Mouse (Mus musculus) left cerebral cortex, adult 9 months (tissue): ENCODE measurements around the gene Klc4.

Source experiments
- DNase-seq, 2 experiments: peaks; one replicate each; pipeline ENCODE4 v3.0.0; 2022; ENCODE audit warnings: low spot score in 2 of 2

Gene Klc4

DNA sequence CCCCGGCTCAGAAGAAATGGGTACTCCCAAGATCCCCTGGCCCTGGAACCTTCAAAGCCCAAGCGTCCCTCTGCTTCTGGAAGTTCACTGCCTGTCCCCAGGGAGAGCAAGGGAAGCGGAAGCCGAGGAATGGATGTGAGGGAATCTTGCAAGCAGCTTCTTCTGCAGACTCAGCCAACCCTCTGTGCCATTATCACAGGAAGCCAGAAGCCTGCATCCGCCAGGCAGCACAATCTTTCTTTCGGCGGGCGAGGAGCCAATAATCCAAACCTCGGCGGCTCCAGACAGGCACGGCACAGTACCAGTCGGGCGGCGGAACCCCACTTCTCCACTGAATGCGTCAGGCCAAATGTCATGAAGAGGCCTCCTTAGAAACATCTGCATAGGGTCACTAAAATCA, 24.5 kb downstream of the Klc4 start:
- DNase-seq = peak in 1 of 2 experiments; percentile 56

DNA sequence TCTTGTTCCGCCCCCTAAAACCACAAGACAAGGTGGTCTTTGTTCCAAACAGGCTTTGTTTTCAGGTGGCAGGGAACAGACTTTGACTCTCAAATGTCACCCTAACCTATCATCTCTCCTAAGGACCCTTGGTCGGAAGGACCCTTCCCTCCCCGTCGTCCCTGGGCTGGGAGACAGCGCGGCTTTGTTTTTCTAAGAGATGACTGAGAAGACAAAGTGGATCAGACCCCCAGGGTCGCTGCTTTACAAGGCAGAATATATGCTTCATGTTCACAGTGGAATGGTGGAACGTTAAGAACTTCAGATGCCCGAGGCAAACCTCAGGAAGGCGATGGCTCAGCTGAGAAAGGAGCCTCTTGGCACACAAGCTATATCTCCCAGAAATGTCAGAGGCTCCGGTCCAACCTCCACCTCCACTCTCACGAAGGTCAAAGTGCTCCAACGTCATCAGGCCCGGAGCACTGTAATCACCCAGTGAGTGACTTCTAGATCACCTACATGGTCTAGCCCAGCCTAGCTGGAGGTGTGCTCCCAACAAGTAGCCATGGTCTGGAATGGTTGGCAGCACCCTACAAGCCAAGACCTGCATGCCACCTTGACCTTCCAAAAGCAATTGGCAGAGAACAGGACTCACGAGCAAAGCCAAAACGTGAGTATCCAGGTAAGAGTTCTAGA, 26.0 kb downstream of the Klc4 start:
- no peak for DNase-seq

- no peak for DNase-seq
Measured at GRCm38 (mm10) chr17:46618769-46619682, 26.8 kb downstream of the Klc4 start.

- DNase-seq = no peak
Measured at GRCm38 (mm10) chr17:46618394-46618768, 27.4 kb downstream of the Klc4 start.

GRCm38 (mm10) chr17:46617799-46618198, 28.0 kb downstream of the Klc4 start:
- DNase-seq = no peak

DNA sequence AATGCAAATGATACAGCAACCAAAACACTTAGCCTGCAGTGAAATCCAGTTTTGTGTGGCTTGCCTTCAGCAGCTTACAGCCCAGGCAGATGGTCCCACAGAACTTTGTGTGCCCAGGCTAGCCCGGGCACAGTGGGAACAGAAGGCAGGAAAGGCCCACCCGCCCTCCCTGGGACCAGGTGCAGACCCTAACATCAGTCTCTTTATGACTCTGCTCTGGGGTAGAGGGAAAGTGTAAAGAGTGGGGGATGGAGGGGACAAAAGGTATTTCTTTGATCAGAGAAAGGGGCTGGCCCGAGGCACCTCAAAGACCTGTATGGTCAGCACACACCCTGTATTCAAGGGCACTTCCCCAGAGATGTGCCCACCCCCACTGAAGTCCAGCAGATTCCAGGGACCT, 32.6 kb downstream of the Klc4 start:
- DNase-seq = no peak

DNA sequence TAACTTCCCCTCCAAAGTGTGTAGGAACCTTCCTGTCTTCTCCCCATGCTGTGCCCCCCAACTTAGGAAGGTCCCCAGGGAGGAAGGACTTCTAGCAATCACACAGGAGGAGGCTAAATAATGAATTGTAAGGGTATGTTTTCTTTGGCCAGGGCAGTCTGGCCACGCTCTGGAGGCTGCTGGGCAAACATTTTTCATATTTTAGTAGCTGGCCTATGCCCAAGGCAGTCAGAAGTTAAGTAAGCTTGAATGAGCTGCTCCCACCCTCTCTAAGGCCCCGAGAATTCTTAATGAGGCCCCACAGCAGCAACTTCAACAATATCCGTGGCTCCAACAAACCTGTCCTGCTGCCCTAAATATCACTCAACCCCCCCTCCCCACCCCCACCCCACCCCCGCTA, 33.0 kb downstream of the Klc4 start:
- no peak for DNase-seq

DNA sequence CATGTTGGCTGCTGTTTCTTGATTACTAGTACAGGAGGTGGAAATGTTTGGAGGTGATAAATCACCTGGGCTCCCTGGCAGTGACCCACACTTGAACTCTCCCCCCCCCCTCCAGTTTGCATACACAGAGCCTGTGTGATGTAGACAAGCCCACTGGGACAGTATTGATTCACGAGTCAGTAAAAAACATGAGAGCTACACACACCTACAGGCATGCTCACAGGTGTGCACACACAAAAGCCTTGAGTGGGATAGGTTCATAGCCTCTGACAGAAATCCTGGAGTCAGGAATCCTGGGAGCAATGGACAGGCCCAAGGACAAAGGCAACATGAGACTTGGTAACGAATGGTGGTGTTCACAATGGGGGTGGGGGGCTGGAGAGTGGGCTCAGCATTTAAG, 33.6 kb downstream of the Klc4 start:
- no peak for DNase-seq

- no peak for DNase-seq
Measured at GRCm38 (mm10) chr17:46611316-46611715, 34.5 kb downstream of the Klc4 start.

DNA sequence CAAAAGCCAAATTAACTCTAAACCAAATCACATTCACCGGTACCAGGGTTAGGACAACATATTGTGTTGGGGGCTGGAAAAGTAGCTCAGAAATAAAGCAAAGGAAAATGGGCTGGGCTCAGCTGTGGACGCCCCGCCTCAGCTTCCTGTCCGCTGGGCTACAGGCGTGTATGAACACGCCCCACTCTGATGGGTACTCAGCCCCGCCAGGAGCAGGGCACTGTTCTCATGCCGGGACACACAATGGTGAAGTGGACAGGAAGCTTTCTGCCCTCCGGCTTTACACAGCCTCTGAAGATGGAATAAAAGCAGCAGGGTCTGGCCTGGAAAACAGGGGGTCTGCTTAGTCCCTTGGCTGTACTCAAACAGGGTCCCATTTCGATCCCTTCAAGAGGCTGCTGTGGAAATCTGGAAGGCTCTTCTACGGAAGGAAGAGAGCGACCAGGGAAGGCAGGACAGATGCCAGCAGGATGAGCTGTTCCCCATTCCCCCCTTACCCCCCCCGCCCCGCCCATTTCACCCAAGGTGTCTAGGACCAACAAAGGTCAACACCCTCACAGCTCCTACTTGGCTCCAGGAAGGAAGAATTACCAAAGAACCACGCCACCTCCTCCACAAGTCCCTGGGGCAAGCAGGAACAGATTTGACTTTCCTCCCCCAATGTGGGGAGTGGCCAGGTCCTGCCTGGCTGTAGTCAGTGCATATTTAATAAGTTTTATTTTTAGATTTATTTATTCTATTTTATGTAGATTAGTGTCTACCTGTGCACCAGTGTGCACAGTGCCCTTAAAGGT, 35.9 kb downstream of the Klc4 start:
- DNase-seq = no peak

GRCm38 (mm10) chr17:46605987-46606386, 39.8 kb downstream of the Klc4 start:
- DNase-seq = peak in 1 of 2 experiments; percentile 42

DNA sequence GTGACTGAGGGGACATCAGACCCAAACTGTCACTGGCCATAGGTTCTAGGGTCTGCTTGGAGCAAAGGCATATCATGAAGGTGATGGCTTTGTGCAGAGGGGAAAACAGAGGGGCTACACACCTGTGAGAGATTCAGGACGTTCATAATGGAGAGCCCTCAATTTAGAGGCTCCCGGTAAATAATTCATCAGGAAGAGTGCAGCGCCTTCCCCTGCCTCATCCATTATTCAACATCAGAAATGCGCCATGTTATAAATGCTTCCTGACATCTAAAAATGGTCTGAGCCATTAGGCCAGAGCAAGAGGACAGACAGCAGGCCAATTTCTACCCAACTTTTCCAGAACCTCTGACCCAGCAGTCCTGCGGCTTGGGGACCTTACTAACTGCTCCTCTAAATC, 40.7 kb downstream of the Klc4 start:
- no peak for DNase-seq

DNA sequence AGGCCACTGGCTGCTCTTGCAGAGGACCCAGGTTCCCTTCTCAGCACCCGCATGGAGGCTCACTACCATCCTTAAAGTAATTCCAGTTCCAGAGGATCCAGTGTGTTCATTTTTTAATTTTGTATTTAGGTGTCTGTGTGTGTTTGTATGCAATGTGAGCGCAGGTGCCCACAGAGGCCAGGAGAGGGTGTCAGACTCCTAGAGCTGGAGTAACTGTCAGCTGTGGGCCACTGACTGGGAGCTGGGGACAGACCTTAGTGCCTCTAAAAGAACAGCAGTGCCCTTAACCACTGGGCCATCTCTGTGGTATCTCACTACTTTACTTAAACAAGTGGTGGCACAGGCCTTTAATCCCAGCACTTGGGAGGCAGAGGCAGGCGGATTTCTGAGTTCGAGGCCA, 42.6 kb downstream of the Klc4 start:
- no peak for DNase-seq

GRCm38 (mm10) chr17:46602212-46602611, 43.6 kb downstream of the Klc4 start:
- DNase-seq = no peak

GRCm38 (mm10) chr17:46600569-46600968, 45.3 kb downstream of the Klc4 start:
- no peak for DNase-seq

DNA sequence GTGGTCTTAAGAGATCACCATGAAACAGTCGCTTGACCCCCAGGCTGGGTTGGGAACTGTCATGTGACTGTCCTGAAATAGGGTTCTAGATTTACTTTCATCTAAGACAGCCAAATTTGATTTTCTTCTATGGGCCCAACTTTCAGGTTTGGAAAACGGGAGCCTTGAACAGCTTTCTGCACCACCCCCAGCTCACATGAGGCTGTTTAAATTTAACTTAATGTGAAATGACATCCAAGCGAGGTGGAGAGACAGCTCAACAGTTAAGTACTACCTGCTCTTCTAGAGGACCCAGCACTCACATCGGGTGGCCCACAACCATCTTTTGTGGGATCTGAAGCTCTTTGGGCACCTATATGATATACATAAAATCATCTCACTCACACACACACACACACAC, 46.9 kb downstream of the Klc4 start:
- no peak for DNase-seq

- no peak for DNase-seq
Measured at GRCm38 (mm10) chr17:46597956-46598355, 47.9 kb downstream of the Klc4 start.

GRCm38 (mm10) chr17:46595336-46595735, 50.5 kb downstream of the Klc4 start:
- DNase-seq = peak in 1 of 2 experiments; percentile 16

GRCm38 (mm10) chr17:46594606-46595005, 51.2 kb downstream of the Klc4 start:
- no peak for DNase-seq

- no peak for DNase-seq
Measured at GRCm38 (mm10) chr17:46593124-46593523, 52.7 kb downstream of the Klc4 start.

- DNase-seq = no peak
Measured at GRCm38 (mm10) chr17:46591406-46591805, 54.4 kb downstream of the Klc4 start.

DNA sequence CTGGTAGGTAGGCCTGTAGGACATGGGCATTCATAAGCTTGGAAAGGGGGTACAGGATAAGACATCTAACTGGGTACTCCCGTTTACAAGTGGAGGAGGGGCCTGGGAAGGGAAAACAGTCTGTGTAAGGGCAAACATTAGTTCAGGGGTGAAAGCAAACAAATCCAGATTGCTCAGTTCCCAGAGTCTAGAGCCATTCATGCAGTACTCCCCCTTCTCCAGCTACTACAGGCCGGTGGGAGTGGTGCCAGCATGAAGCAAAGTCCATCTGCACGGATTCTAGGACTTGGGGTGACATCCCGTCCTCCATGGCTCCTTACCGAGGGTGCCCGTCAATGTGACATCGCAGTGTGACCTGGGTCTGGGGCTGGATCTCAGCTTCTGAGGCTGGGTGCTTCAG, 55.4 kb downstream of the Klc4 start:
- no peak for DNase-seq
